Mouse (Mus musculus): ENCODE data around the gene Iqsec1.

Gene Iqsec1

DNA sequence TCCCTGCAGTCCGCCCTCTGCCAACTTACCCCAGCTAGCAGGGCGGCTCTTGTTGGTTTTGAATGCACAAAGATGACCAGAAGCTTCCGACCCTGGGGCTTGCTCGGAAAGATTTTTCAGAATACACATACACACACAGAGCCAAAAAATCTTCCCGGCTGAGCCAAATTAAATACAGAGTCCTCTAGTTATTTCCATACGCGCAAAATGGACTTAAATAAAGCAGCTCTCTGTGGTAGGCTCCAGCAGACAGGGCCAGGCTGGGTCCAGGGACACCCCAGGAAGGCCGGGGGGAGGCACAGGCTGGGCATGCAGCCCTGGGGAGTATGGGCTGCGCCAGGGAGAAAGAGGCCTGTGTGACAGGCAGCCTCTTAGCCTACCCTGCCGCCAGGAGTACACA is 282.0 kb downstream of the Iqsec1 start:
- no peak for DNase-seq (ENCODE audit: low spot score)

DNA sequence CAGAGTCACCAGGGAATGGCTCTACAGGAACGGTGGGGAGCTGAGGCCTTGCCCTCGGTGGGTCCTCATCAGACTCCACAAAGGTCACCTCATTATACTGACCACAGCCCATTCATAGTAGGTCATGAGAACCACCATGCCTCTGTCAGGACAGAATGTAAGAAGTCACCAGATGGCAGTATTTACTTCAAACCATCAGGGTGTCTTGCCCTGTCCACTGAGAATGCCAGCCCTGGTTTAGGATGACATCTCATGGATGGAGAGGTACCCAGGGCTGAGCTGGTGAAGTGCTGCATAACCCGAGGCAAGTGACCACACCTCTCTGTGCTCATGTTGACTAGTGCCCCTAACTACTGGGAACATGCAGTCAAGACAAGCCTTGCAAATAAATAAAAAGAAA is 282.7 kb downstream of the Iqsec1 start:
- DNase-seq (ENCODE audit: low spot score): no peak

DNA sequence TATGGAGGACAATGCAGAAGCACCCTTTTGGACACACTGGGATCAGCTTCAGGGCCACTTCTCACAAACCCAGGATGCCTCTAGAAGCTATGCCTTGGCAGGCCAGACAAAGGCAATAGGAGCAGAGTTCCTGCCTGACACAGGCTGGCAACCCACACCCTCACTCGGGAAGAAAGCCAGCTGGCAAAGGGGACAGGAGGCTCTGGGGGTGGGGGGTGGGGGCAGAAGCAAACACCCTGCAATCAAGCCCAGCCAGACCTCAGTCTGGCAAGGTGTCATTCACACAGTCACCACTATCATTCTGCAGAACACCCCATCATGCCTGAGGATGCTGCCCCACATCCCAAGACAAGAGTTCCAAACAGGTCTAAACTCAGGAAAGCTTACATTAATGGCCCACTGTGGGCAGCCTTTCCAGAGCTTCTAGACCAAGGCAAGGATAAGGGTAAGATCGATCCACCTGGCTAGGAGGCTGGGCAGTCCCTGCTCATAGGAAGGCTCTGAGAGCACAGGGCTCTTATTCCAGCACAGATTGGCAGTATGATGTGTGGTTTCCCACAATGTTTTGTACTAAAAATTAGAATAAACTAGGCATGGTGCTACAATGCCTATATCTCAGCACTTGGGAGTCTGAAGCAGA is 283.7 kb downstream of the Iqsec1 start:
- DNase-seq (ENCODE audit: low spot score): no peak

DNA sequence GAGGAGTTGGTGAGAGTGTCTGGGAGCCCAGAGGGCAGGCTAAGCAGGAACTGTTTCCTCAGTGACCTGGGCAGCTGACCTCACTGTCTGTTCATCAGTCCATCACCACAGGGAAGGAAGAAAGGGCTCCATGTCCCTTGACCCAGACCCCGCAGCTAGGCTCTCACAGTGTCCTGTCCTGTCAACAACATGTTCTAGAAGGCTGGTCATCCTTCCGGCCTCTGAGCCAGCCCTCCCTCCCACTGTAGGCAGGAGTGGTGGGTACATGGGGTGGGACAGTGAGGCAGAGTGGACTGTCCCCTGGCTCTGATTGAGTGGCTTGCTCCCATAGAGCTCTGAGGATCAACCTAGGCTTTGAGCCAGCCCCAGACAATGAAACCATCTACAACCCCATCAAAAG is 284.7 kb downstream of the Iqsec1 start:
- DNase-seq (ENCODE audit: low spot score): no peak

DNA sequence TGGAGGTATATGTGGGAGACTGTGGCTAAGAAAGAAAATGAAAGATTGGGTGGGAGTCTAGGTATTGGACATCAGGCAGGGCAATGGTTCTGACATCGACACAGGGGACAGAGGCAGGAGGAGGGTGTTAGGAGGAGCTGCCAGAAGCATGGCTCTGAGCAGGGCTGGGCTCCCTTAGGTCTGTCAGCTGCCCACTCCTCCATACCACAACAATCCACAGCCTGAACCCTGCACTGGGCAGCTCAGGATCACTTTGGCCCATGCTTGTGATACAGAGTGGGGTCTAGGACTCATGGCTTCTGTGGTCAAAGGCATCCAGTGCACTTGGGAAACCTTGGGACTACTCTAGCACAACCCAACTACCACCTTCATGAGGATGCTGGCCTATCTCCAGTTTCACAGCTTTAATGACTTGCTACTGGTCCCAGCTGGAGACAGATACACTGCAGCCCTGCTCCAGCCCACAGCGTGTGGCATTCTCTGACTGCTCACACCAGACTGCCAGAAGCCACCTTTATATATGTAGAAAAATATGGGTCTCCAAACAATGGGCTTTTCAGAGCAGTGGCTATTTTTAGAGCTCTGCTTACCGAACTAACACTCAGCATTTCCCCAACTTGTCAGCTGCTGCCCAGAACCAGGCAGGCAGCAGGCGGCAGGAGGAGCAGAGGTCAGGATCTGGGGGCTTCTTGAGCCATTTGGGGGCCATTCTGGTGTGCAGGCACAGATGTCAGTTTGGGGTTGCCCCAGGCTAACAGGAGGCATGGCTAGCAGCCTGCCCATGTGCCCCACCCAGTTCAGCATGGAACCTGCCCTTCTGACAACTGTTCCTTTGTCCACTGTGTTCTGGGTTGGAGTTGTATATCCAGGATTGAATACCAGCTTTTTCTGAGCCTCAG is 285.4 kb downstream of the Iqsec1 start:
- DNase-seq (ENCODE audit: low spot score): no peak

DNA sequence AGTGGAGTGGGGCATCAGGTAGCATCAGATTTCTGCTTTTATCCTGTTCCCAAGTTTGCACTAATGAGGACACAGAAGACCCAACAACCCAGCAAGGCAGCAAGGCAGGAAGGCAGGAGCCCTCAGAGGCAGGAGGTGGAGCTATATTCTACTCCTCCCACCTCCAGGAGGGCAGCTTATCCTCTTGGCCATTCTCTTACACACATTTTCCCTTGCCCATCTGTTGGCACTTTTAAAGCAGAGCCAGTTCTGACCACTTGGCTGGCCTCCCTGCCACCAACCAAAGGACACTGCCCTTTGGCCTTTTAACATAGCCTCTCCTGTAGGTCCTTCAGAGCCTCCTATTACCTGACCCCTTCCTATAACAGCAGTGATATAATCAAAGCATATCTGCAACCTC is 286.3 kb downstream of the Iqsec1 start:
- DNase-seq (ENCODE audit: low spot score): no peak

DNA sequence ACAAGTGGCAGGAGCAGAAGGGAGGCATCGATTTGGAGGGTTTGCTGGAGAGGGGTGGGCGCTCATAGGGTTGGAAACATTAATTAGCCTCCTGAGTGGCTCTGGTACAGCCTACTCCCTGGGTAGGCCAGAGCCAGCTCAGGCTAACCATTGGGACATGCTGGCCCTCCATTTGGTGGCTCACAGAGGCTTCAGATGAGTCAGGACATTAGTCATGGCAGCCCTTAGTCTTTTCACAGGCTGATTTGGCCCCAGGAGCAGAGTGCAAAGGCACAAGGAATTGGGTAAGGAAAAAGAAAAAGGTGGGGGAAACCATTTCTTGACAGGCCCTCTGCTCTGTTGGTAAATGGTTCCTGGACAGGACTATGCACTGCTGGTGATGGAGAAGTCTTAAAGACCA is 287.1 kb downstream of the Iqsec1 start:
- no peak for DNase-seq (ENCODE audit: low spot score)

DNA sequence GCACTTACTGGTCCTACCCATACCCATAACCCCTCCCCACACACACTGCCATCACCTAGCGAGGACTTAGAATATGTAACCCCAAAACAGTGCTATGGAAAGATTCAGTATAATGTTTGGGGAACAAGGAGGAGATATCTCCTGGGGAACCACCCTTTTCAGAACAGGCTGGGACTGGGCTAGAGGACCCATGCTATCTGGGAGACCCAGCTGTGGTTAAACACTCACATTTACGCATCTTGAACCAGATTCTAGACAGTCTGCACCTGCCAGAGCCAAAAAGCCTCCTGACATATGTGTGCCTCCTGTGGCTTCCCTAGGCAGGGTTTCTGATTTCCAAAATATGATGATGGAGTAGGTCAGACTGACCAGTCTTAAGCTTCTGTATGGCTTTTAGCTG is 287.7 kb downstream of the Iqsec1 start:
- DNase-seq (ENCODE audit: low spot score): no peak

DNA sequence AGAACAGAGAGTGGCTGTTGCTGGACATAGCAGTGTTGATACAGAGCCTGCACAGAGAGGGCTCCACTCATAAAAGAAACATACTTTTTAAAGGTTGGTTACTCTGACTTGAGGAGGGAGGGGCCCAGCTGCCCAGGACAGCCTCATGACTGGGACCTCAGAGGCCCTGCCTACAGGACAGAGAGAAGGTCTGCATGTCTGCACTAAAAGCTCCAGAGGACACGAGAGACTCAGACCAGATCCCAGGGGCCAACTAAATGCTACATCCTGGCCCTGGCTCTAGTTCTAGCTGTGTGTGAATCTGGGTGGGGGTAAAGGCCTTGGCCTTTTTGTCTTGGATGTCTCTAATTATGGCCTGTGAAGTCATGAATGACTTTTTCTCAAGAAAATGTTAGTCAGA is 288.4 kb downstream of the Iqsec1 start:
- DNase-seq (ENCODE audit: low spot score): no peak

DNA sequence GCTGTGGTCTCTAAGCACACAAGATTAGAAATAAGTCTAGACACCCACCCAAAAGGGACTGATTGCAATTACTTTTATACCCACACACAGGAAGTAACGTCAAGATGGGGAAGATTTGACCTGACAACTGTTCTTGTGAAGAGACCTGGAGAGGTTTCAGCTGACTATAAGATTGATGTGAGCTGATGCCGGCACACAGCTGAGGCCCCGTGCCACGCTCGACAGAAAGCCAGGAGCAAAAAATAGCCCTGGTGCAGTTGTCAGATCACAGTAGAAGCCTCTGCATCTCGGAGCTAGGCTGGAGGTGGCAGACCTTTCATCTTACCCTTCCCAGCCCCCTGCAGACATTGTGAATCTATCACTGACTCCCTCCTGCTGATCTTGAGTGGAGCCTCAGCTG is 289.6 kb downstream of the Iqsec1 start:
- no peak for DNase-seq (ENCODE audit: low spot score)

DNA sequence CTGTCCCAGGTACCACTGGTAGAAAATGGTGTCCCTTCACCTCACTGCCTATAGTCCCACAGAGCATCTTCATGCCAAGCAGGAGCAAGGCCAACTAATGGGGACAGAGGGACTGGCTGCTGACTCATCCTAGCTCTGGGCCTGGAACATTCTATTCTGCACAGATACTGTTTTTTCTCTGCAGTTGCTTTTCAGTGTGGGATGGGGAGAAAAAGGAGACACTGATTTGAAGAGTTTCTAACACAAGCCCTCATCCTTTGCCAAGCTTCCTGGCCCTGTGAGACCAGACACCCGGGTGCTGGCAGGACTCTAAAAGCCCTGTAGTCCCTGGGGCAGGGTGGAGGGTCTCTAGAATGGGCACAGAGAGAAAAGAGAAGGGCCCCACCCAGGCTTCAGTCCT is 292.7 kb downstream of the Iqsec1 start:
- DNase-seq (ENCODE audit: low spot score): no peak

DNA sequence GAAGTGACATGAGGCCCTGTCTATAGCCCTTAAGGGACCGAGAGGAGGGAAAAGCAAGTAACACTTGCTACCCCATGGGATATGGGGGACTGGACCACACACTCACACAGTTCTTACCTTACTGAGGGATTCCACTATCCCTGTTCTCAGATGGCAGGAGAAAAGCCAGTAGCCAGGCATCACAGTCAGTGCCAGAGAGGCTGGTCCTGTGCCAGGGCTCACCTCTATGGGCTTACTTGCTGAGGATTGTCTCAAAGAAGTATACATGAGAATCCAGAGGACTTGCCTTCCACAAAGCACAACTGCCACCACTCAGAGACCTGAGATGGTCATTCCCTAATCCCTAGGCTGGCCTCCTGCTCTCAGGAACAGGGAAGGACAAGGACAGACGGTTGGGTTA is 296.1 kb downstream of the Iqsec1 start:
- no peak for DNase-seq (ENCODE audit: low spot score)

DNA sequence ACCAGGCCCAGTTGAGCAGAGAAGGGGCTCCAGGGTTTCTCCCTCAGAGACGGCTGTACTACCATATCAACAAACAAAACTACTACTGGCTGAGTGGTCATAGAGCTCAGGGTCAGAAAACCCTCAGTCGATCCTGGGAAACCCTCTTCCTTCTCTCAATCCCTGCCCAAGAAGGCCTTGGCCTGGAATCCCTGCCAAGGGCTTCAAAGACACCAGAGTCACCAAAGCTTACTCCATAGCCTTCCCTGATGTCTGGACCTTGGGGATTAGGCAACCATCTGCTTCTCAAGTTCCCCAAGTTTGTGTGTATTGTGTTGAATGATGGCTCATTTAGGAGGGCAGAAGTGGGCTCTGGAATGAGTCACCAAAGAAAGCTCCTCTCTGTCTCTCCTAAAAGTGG is 296.6 kb downstream of the Iqsec1 start:
- no peak for DNase-seq (ENCODE audit: low spot score)

DNA sequence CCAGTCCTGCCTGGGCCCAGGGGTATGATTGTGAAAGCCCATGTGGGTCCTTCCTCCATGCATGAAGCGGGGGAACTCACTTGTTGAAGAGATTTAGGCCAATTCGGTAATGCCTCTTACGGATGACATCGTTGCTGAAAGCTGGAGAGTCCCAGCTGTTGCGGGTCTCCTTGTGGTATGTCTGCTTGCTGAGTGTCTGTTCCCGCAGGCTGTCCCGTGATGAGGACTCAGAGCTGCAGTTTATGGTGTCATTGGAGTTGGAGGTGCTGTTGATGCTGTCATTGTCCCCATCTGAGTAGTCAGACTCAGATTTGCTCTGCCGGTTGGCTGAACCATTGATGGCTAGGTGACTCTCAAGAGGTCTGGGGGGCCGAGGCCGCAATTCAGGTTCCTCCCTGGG is 299.0 kb downstream of the Iqsec1 start:
- no peak for DNase-seq (ENCODE audit: low spot score)

DNA sequence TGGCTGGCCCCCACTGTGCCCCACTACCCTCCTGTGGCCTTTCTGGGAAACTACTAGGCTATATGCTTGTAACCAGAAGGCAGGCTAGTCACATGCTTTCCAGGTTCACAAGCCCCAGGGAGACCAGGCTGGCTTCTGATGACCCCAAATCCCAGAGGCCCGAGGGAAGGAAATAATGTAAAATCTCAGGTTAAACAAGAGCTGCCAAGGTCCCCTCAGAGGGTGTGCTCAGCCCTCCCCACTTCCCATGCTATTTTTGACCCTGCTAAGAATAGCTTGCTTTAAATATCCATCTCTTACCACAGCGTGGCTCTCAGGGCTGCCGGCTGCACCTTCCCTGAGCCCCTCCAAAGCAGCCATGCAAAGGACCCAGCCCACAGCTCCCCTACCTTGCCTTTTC is 299.7 kb downstream of the Iqsec1 start:
- no peak for DNase-seq (ENCODE audit: low spot score)

DNA sequence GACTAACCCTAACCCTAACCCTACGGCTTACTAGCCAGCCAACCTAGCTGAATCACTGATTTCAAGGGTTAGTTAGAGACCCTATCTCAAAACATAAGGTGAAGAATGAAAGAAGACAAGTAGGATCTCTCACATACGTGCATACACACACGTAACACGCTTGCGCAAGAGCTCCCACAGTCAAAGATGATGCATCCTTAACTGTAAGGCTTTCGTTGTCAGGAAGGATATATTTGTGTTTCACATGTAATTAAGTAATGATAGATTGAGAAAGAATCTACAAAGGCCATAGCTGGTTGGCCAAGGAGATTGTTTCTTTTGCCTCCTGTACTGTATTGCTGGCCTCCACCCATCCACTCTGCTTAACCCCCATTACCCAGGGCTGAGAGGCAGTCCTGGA is 300.5 kb downstream of the Iqsec1 start:
- DNase-seq (ENCODE audit: low spot score): no peak

DNA sequence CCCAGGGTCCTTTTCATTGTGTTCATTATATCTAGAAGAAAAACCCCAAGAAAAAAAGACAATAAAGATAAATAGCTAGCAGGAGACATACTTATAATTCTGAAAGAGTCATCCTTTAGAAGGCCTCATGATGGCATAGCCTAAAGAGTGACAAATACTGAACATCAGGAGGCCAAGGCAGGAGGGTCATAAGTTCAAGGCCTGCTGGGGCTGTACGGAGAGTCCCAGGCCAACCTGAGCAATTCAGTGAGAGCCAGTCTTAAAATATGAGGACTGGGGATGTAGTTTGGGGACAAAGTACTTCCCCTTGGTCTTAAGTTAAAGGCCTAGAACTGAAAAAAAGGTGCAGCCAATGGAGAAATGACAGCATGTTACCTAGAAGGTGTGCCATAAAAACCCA is 301.7 kb downstream of the Iqsec1 start:
- DNase-seq (ENCODE audit: low spot score): no peak

DNA sequence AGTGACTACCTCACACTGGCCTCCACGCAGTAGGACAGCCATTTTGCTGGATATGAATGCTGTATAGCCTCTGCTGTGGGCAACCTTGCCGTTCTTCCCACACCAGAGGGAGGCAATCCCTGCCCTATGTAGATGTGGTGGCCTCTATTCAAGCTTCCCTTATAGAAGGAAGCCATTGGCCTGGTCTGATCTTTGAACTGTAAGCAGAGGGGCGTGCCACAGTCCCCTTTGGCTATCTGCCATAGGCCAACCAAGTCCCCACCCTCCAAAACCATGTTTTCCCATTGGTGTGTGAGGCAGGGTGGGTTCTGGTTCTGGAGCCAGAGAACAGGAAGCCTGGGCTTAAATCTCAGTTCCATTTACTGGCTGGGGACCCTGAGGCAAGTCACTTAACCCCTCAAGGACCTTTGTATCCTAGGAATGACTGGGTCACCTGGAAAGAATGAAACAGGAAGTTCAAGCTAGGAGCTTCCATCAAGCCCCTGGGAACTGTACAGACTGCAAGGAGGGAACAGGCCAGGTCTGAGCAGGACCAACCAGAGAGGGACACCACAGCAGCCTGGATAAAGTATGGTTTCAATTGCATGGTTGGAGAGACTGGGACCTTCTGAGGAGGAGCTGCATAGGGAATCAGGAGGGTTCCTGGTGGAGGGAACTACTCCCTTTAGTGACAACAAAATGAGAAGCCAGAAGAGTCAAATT is 304.5 kb downstream of the Iqsec1 start:
- DNase-seq (ENCODE audit: low spot score): no peak

DNA sequence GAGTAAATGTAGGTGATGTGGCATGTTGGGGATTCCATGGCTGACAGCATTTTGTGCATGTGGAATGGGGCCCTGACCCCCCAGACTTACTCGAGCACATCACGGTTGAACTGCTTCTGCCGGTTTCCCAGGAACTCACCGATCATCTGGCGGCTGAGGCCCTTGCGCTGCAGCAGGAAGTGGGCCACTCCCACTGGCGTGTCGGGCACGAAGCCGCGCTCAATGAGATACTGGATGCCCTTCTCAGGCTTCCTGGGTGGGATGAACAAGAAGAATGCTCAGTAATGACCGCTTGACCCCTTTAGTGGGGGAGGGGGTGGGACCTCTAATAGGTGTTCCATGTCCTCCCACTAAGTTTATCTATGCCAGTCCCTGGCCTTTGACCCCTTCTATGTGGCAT is 308.1 kb downstream of the Iqsec1 start:
- DNase-seq (ENCODE audit: low spot score): no peak

DNA sequence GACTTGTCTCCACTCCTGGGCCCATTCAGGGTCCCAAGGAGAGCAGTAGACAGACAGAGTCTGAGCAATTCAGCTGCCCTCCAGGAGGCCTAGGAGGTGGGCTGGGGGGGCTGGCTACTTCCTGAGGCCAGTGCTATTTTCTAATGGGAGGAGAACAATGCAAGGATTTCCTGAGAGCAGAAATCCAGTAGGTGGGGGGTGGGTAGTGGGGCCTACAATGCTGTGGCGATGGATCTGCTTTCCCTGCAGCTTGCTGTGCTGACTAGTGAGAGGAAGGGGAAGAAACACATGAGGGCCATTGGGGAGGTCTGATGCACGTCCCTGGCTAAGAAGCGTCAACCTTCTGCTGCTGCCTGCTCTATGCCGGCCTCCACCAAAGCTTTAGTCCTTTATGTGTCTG is 309.7 kb downstream of the Iqsec1 start:
- no peak for DNase-seq (ENCODE audit: low spot score)

DNA sequence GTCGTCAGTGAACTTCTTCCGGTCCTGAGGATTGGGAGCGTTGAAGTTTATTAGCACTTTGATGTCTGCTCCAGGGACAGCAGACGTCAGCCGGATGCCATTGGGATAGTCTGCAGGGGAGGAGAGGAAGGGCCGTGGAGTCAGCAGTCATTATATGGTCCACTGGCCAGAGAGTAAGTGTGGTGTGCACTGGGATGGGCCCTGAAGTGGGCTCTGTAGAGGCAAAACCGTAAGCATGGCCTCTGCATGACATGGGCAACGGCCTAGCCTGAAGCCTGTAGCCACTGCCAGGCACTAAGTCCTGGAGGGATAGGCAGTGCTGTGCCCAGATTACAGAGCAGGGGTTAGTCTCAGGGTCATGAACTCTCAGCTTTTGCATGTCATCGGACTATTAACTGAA is 319.8 kb downstream of the Iqsec1 start:
- DNase-seq (ENCODE audit: low spot score): no peak

DNA sequence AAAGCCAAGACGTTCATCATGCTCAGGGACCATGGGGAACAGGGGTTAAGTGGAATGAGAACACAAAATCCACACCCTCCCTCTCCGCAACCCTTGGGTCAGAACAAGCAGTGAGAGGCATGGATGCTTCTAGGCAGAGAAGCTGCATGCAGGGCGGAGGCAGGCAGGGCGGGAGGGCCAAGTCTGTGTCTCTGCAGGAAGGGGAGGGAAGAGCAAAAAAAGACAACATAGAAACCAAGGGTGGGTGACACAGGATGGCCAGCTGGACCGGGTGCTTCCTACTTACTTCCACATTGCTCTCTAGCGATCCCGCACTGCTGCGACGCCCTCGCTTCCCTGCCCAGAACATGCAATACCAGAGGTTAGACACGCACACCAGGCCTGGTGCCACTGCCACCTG is 324.7 kb downstream of the Iqsec1 start:
- DNase-seq (ENCODE audit: low spot score): no peak

DNA sequence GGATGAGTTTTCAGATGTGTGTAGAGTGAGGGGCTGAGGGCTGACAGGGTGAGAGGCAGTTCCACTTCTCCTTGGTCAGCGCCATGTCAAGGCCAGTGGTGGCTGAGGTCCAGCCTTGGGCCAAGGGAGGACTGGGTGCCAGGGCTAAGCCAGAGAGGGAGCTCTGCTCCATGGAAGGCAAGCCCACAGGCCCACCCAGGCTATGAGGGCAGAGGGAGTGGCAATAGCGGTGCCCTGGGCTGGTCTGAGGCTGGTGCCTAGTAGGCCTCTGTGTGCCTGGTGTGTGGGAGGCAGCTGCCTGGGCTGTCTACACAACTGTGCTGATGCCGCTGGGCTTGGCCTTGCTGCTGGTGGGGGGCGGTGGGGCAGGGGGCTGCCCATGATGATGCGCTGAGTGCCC is 326.3 kb downstream of the Iqsec1 start:
- DNase-seq (ENCODE audit: low spot score): no peak
